In the genomic region with DNA sequence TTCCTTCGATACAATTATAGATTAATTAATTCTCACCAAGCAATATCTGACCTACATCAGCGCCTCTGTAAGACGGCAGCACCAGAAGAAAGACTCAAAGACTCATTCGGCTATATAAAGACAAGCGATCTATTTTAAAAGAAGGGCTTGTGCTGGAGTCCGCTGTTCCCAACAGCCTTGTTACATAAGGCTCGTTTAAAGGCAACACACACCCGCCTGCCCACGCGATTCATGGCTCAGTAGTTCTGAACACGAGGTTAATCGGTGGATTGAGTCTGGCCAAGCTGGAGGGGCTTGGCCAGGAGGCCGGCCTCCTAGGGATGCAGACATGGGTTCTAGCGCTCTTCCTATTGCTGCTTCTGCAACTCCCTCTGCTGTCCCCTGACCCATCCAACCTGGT, we compare ENCODE assay signal across 11 mouse cellular contexts.
DNase-seq lines count a peak whose midpoint lies in the region; ATAC-seq and TF ChIP-seq lines count a peak whose summit lies in the region.
"Had no signal": no experiment of that assay in that cellular context is flagged by ENCODE, and none has a peak within 500 bp of the region (broad histone marks: within the 10 kb centered on the region; RNA-seq: fewer than 3 reads in every experiment).

No protein-coding gene starts in this region.

- no peaks in the 10 kb centered on the region for H3K9me3 ChIP-seq in midbrain, postnatal 0 days (ENCODE audit: low read length)
- H3K9me3 ChIP-seq: lung, embryonic 15.5 days had no signal

- no peak overlapping the region for H3K27ac ChIP-seq in midbrain, postnatal 0 days (ENCODE audit: low read depth, low read length)
- H3K27ac ChIP-seq: lung, embryonic 15.5 days had no signal

- no peak overlapping the region for H3K4me3 ChIP-seq in midbrain, postnatal 0 days (ENCODE audit: low read depth, low read length)
- H3K4me3 ChIP-seq: erythroblast, embryonic 14.5 days; lung, embryonic 15.5 days had no signal

- 45% methylated on average over 14 of the region's 14 CpGs for WGBS in midbrain, postnatal 0 days

- DNase-seq in cerebellum, adult 11-12 months: peak; percentile 37
- peak; percentile 36 for DNase-seq in cerebellum, adult 9-11 months
- peak; percentile 80 to 86 for DNase-seq in layer of hippocampus, adult 8-10 months (ENCODE audit: low spot score in 2 of 2)
- DNase-seq in midbrain, postnatal 0 days (ENCODE audit: low spot score): peak; percentile 53
- DNase-seq in yolk sac, embryonic 10.5 days (ENCODE audit: low spot score): no peak
- DNase-seq in adrenal gland, adult 18-20 months (ENCODE audit: low spot score in 2 of 2): no peak
- no peak for DNase-seq in thymus, adult 18-20 months
- DNase-seq: kidney, postnatal 10 days had no signal

- H3K36me3 ChIP-seq in midbrain, postnatal 0 days (ENCODE audit: insufficient read depth, low read length): no peaks in the 10 kb centered on the region
- H3K36me3 ChIP-seq: lung, embryonic 15.5 days had no signal

- no peak for ATAC-seq in cerebellum, adult (ENCODE audit: insufficient number of reproducible peaks, low FRiP score, low TSS enrichment)
- ATAC-seq in midbrain, postnatal 0 days (ENCODE audit: low FRiP score): no peak

- H3K27me3 ChIP-seq in midbrain, postnatal 0 days (ENCODE audit: insufficient read depth, low read length): no peaks in the 10 kb centered on the region
- H3K27me3 ChIP-seq: lung, embryonic 15.5 days had no signal

- no peak for TF ChIP-seq CTCF in midbrain, postnatal 0 days (IDR thresholded peaks at IDR 0.05)

- H3K4me2 ChIP-seq in midbrain, postnatal 0 days (ENCODE audit: low read depth, low read length, poor library complexity, severe bottlenecking): no peak overlapping the region
- H3K4me2 ChIP-seq: lung, embryonic 15.5 days had no signal

- no peak overlapping the region for H3K9ac ChIP-seq in midbrain, postnatal 0 days (replicated peaks; ENCODE audit: low read length, poor library complexity, severe bottlenecking)
- H3K9ac ChIP-seq: lung, embryonic 15.5 days had no signal

- 0 out of 2 replicates have a peak, but pooled peaks cover 5% of the 10 kb centered on the region for H3K4me1 ChIP-seq in midbrain, postnatal 0 days (ENCODE audit: insufficient read depth, low read length)
- H3K4me1 ChIP-seq: lung, embryonic 15.5 days had no signal

Comparison
In these comparisons a context has a peak if more than half of its experiments do, and no peak if none do; other contexts are left out.
1. DNase-seq: peak in cerebellum, adult 11-12 months (single experiment), cerebellum, adult 9-11 months (single experiment), layer of hippocampus, adult 8-10 months (2 of 2) and midbrain, postnatal 0 days (single experiment); none in yolk sac, embryonic 10.5 days (single experiment), adrenal gland, adult 18-20 months (0 of 2) and thymus, adult 18-20 months (0 of 2).